Mouse (Mus musculus): ENCODE measurements around the gene Lmntd2. TPM values are rescaled to one million over a fixed set of nuclear protein-coding genes. Genes with fewer than 3 reads are reported as not detected.

Gene Lmntd2
- polyA plus RNA-seq, 1 experiment: 0.10 TPM

GRCm38 (mm10) chr7:141195754-141196153, 18.1 kb downstream of the Lmntd2 start:
- Histone ChIP-seq H3K36me3 (ENCODE audit: control insufficient read depth, insufficient read depth) (peaks cover 12% of the 10 kb centered on the region), H3ac (ENCODE audit: control insufficient read depth, insufficient read length) (no peak overlapping the region), H3K79me2 (ENCODE audit: control insufficient read depth, insufficient read depth) (peaks cover 9% of the 10 kb centered on the region), H3K4me3 (no peak overlapping the region), H3K27me3 (ENCODE audit: control insufficient read depth, insufficient read depth, insufficient read length) (peaks cover 5% of the 10 kb centered on the region), H3K4me2 (ENCODE audit: low read depth) (no peak overlapping the region)
- TF ChIP-seq MYOD1 (IDR thresholded peaks at IDR 0.05; ENCODE audit: control insufficient read depth in 1 of 3, insufficient read length in 2 of 3, low read depth in 2 of 3) (no peak), TCF3 (IDR thresholded peaks at IDR 0.05; ENCODE audit: insufficient read length, low read depth) (no peak), MYOG (IDR thresholded peaks at IDR 0.05; ENCODE audit: control insufficient read depth in 1 of 3, insufficient read depth in 1 of 3, insufficient read length in 2 of 3, low read depth in 2 of 3) (no peak), USF1 (IDR thresholded peaks at IDR 0.05; ENCODE audit: low read depth) (no peak)

GRCm38 (mm10) chr7:141194830-141195229, 19.1 kb downstream of the Lmntd2 start:
- H3ac ChIP-seq (ENCODE audit: control insufficient read depth, insufficient read length): peak overlapping the region; percentile 82
- H3K27me3 ChIP-seq (ENCODE audit: control insufficient read depth, insufficient read depth, insufficient read length): peaks cover 5% of the 10 kb centered on the region
- H3K79me2 ChIP-seq (ENCODE audit: control insufficient read depth, insufficient read depth): peaks cover 9% of the 10 kb centered on the region
- peaks cover 18% of the 10 kb centered on the region for H3K36me3 ChIP-seq (ENCODE audit: control insufficient read depth, insufficient read depth)
- H3K4me2 ChIP-seq (ENCODE audit: low read depth): peak overlapping the region; percentile 99
- H3K4me3 ChIP-seq: peak overlapping the region; percentile 47
- peak; percentile 41 for TF ChIP-seq POLR2A (IDR thresholded peaks at IDR 0.05; ENCODE audit: insufficient read length, low read depth)
- no peak for TF ChIP-seq MAX (IDR thresholded peaks at IDR 0.05; ENCODE audit: low read depth)
- no peak for TF ChIP-seq SRF (IDR thresholded peaks at IDR 0.05; ENCODE audit: control insufficient read depth, insufficient read length, low read depth)
- peak; percentile 20 for TF ChIP-seq POLR2AphosphoS2 (IDR thresholded peaks at IDR 0.05; ENCODE audit: insufficient read length, low read depth)
- TF ChIP-seq REST (IDR thresholded peaks at IDR 0.05; ENCODE audit: insufficient read depth, insufficient read length): no peak
- TF ChIP-seq E2F4 (IDR thresholded peaks at IDR 0.05; ENCODE audit: insufficient read depth): peak; percentile 59
- no peak for TF ChIP-seq TCF3 (IDR thresholded peaks at IDR 0.05; ENCODE audit: insufficient read length, low read depth)
- TF ChIP-seq TCF12 (IDR thresholded peaks at IDR 0.05; ENCODE audit: insufficient read depth, poor library complexity, severe bottlenecking): no peak
- no peak for TF ChIP-seq USF1 (IDR thresholded peaks at IDR 0.05; ENCODE audit: low read depth)
- TF ChIP-seq CEBPB (IDR thresholded peaks at IDR 0.05; ENCODE audit: insufficient read depth, poor library complexity, severe bottlenecking): no peak
- no peak for TF ChIP-seq MYOG (IDR thresholded peaks at IDR 0.05; ENCODE audit: control insufficient read depth in 1 of 3, insufficient read depth in 1 of 3, insufficient read length in 2 of 3, low read depth in 2 of 3)
- no peak for TF ChIP-seq MYOD1 (IDR thresholded peaks at IDR 0.05; ENCODE audit: control insufficient read depth in 1 of 3, insufficient read length in 2 of 3, low read depth in 2 of 3)

- H3K36me3 ChIP-seq (ENCODE audit: control insufficient read depth, insufficient read depth): peaks cover 18% of the 10 kb centered on the region
- H3ac ChIP-seq (ENCODE audit: control insufficient read depth, insufficient read length): peak overlapping the region; percentile 82
- TF ChIP-seq MYOG (IDR thresholded peaks at IDR 0.05; ENCODE audit: control insufficient read depth in 1 of 3, insufficient read depth in 1 of 3, insufficient read length in 2 of 3, low read depth in 2 of 3): no peak
- no peak for TF ChIP-seq MAX (IDR thresholded peaks at IDR 0.05; ENCODE audit: low read depth)
- no peak for TF ChIP-seq REST (IDR thresholded peaks at IDR 0.05; ENCODE audit: insufficient read depth, insufficient read length)
- no peak for TF ChIP-seq MYOD1 (IDR thresholded peaks at IDR 0.05; ENCODE audit: control insufficient read depth in 1 of 3, insufficient read length in 2 of 3, low read depth in 2 of 3)
- no peak for TF ChIP-seq POLR2AphosphoS2 (IDR thresholded peaks at IDR 0.05; ENCODE audit: insufficient read length, low read depth)
- TF ChIP-seq E2F4 (IDR thresholded peaks at IDR 0.05; ENCODE audit: insufficient read depth): no peak
- no peak for TF ChIP-seq CEBPB (IDR thresholded peaks at IDR 0.05; ENCODE audit: insufficient read depth, poor library complexity, severe bottlenecking)
- no peak for TF ChIP-seq SRF (IDR thresholded peaks at IDR 0.05; ENCODE audit: control insufficient read depth, insufficient read length, low read depth)
- peaks cover 4% of the 10 kb centered on the region for H3K27me3 ChIP-seq (ENCODE audit: control insufficient read depth, insufficient read depth, insufficient read length)
- peak overlapping the region; percentile 47 for H3K4me3 ChIP-seq
- H3K4me2 ChIP-seq (ENCODE audit: low read depth): peak overlapping the region; percentile 99
- H3K79me2 ChIP-seq (ENCODE audit: control insufficient read depth, insufficient read depth): peaks cover 9% of the 10 kb centered on the region
Observed at GRCm38 (mm10) chr7:141194409-141194808, 19.5 kb downstream of the Lmntd2 start.

- Histone ChIP-seq H3K36me3 (ENCODE audit: control insufficient read depth, insufficient read depth) (peaks cover 18% of the 10 kb centered on the region), H3K4me3 (peak within 1 kb of the TSS; percentile 47), H3K79me2 (ENCODE audit: control insufficient read depth, insufficient read depth) (peaks cover 9% of the 10 kb centered on the region), H3ac (ENCODE audit: control insufficient read depth, insufficient read length) (peak within 1 kb of the TSS; percentile 82), H3K27me3 (ENCODE audit: control insufficient read depth, insufficient read depth, insufficient read length) (no peaks in the 10 kb centered on the region), H3K4me2 (ENCODE audit: low read depth) (peak within 1 kb of the TSS; percentile 99)
- TF ChIP-seq SRF (IDR thresholded peaks at IDR 0.05; ENCODE audit: control insufficient read depth, insufficient read length, low read depth) (peak; percentile 56), CEBPB (IDR thresholded peaks at IDR 0.05; ENCODE audit: insufficient read depth, poor library complexity, severe bottlenecking) (no peak), POLR2A (IDR thresholded peaks at IDR 0.05; ENCODE audit: insufficient read length, low read depth) (peak; percentile 69), MAX (IDR thresholded peaks at IDR 0.05; ENCODE audit: low read depth) (no peak), TCF3 (IDR thresholded peaks at IDR 0.05; ENCODE audit: insufficient read length, low read depth) (no peak), POLR2AphosphoS2 (IDR thresholded peaks at IDR 0.05; ENCODE audit: insufficient read length, low read depth) (peak; percentile 72), E2F4 (IDR thresholded peaks at IDR 0.05; ENCODE audit: insufficient read depth) (no peak), USF1 (IDR thresholded peaks at IDR 0.05; ENCODE audit: low read depth) (no peak)
Observed at GRCm38 (mm10) chr7:141193948-141194347, 19.9 kb downstream of the Lmntd2 start, which contains the start of the genes Hras and Lrrc56. Gene Hras, minus strand, starts transcription at chr7:141194005. Gene Lrrc56, plus strand, starts transcription at chr7:141194157.

- Histone ChIP-seq H3K27me3 (ENCODE audit: control insufficient read depth, insufficient read depth, insufficient read length) (no peaks in the 10 kb centered on the region), H3K4me2 (ENCODE audit: low read depth) (peak overlapping the region; percentile 75), H3K4me3 (peak overlapping the region; percentile 47), H3ac (ENCODE audit: control insufficient read depth, insufficient read length) (peak overlapping the region; percentile 82), H3K36me3 (ENCODE audit: control insufficient read depth, insufficient read depth) (peaks cover 18% of the 10 kb centered on the region), H3K79me2 (ENCODE audit: control insufficient read depth, insufficient read depth) (peaks cover 9% of the 10 kb centered on the region)
- no peak for TF ChIP-seq REST (IDR thresholded peaks at IDR 0.05; ENCODE audit: insufficient read depth, insufficient read length)
- TF ChIP-seq POLR2A (IDR thresholded peaks at IDR 0.05; ENCODE audit: insufficient read length, low read depth): no peak
- TF ChIP-seq MAX (IDR thresholded peaks at IDR 0.05; ENCODE audit: low read depth): no peak
- TF ChIP-seq TCF12 (IDR thresholded peaks at IDR 0.05; ENCODE audit: insufficient read depth, poor library complexity, severe bottlenecking): no peak
- no peak for TF ChIP-seq E2F4 (IDR thresholded peaks at IDR 0.05; ENCODE audit: insufficient read depth)
- no peak for TF ChIP-seq POLR2AphosphoS2 (IDR thresholded peaks at IDR 0.05; ENCODE audit: insufficient read length, low read depth)
- TF ChIP-seq TCF3 (IDR thresholded peaks at IDR 0.05; ENCODE audit: insufficient read length, low read depth): no peak
- TF ChIP-seq MYOD1 (IDR thresholded peaks at IDR 0.05; ENCODE audit: control insufficient read depth in 1 of 3, insufficient read length in 2 of 3, low read depth in 2 of 3): peak in 1 of 3 experiments; percentile 11
Observed at GRCm38 (mm10) chr7:141193348-141193856, 20.5 kb downstream of the Lmntd2 start.
